Mouse (Mus musculus) midbrain, embryonic 14.5 days (tissue): ENCODE measurements at regions not wholly inside any gene's neighbourhood (a gene's known extent, or its start where the extent isn't known, plus 50 kb on each side); places are given as distances from the start of the nearest gene placed in this dataset.

Experiments used
- ATAC-seq: fragments of 200-750 bp; cut with Nextera tagmentation; 2 replicates; pipeline ENCODE4 v1.8.0; 2017; ENCODE audit warnings: moderate number of reproducible peaks, moderate library complexity; ENCODE audit not compliant: low FRiP score, low TSS enrichment
- DNase-seq: peaks from one replicate; pipeline ENCODE4 v3.0.0-alpha.2; 2015
- H3K27ac ChIP-seq: fragments of 300-500 bp; sonication (generic); replicated peaks from 2 replicates; pipeline ENCODE4 v1.5.1; 2014; ENCODE audit warnings: mild to moderate bottlenecking, low read depth, low read length, moderate library complexity
- H3K27me3 ChIP-seq: fragments of 300-500 bp; sonication (generic); 2 replicates; pipeline ENCODE4 v1.6.1; 2014; ENCODE audit warnings: low read length, control low read depth, mixed read lengths; ENCODE audit not compliant: control insufficient read depth, insufficient read depth
- H3K36me3 ChIP-seq: fragments of 300-500 bp; sonication (generic); 2 replicates; pipeline ENCODE4 v1.6.1; 2014; ENCODE audit warnings: low read length, control low read depth; ENCODE audit not compliant: control insufficient read depth, insufficient read depth
- H3K4me1 ChIP-seq: fragments of 300-500 bp; sonication (generic); 2 replicates; pipeline ENCODE4 v1.6.1; 2014; ENCODE audit warnings: mild to moderate bottlenecking, antibody characterized with exemption, low read length, control low read depth; ENCODE audit not compliant: control insufficient read depth, insufficient read depth
- H3K4me2 ChIP-seq: fragments of 300-500 bp; sonication (generic); 2 replicates; pipeline ENCODE4 v1.6.1; 2014; ENCODE audit warnings: mild to moderate bottlenecking, low read length, moderate library complexity
- H3K4me3 ChIP-seq: fragments of 300-500 bp; sonication (generic); replicated peaks from 2 replicates; pipeline ENCODE4 v1.5.1; 2014; ENCODE audit warnings: low read depth, low read length
- H3K9ac ChIP-seq: fragments of 300-500 bp; sonication (generic); replicated peaks from 2 replicates; pipeline ENCODE4 v1.6.1; 2014; ENCODE audit warnings: mild to moderate bottlenecking, low read length, moderate library complexity
- H3K9me3 ChIP-seq: fragments of 300-500 bp; sonication (generic); 2 replicates; pipeline ENCODE4 v1.6.1; 2016; ENCODE audit warnings: low read length, control low read depth, mixed read lengths; ENCODE audit not compliant: control insufficient read depth
- WGBS: fragments of 180-500 bp; shearing (Covaris S2); extraction: QIAGEN DNeasy Blood & Tissue Kit; methylation state at CpG from one replicate; pipeline ENCODE4 v1.1.7; 2014; 5-methylcytosine and 5-hydroxymethylcytosine counted together

DNA sequence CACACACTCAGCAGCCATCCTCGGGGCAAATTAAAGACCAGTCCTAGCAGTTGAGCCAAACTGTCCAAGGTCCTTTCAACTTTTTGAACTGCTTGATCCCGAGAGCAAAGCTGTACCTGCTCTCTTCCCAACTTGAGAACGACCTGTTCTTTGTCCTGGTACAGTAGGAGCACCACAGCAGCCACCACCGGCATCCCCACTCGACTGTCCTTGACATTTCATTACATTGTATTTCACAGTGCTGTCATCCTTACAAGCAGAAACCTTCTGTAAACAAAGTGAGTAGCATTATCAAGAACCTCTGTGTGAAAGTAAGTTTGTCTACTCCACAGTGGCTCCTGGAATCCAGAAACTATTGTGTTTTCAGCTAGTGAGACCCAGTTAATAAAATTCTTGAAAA, 240.2 kb upstream of the Zfp462 start:
- WGBS: 84% methylated on average over 5 of the region's 5 CpGs
- no peak overlapping the region for H3K4me2 ChIP-seq
- DNase-seq: no peak

DNA sequence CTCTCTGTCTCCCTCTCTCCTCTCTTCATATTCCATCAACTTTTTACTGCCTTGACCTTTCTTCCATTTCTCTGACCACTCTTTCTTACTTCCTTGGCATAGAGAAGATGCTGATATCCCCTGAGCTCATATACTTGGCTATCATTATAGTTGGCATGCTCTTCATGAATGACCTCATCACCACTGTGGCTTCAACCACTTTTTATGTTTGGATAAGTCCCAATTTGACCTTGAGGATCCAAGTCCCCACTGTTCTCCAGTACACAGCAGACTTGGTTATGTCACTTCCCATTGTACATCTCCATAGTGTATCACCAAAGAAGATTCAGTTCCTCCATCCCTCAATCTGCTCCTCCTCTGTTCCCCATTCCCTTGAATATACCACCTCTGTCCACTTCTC, 235.1 kb upstream of the Zfp462 start:
- Histone ChIP-seq H3K4me1 (no peaks in the 10 kb centered on the region), H3K9me3 (no peaks in the 10 kb centered on the region), H3K4me2 (no peak overlapping the region)

More for the DNA sequence above, 240.2 kb upstream of the Zfp462 start:
- no peak overlapping the region for H3K4me3 ChIP-seq
- no peak for ATAC-seq
- no peaks in the 10 kb centered on the region for H3K9me3 ChIP-seq
- H3K36me3 ChIP-seq: no peaks in the 10 kb centered on the region
- H3K9ac ChIP-seq: no peak overlapping the region
- no peaks in the 10 kb centered on the region for H3K27me3 ChIP-seq
- no peaks in the 10 kb centered on the region for H3K4me1 ChIP-seq
- H3K27ac ChIP-seq: no peak overlapping the region

GRCm38 (mm10) chr4:54712929-54713328, 231.9 kb upstream of the Zfp462 start:
- H3K4me2 ChIP-seq: no peak overlapping the region
- 88% methylated on average over 3 of the region's 3 CpGs for WGBS
- no peaks in the 10 kb centered on the region for H3K9me3 ChIP-seq
- H3K27me3 ChIP-seq: no peaks in the 10 kb centered on the region
- no peaks in the 10 kb centered on the region for H3K4me1 ChIP-seq
- H3K9ac ChIP-seq: no peak overlapping the region
- DNase-seq: no peak
- no peaks in the 10 kb centered on the region for H3K36me3 ChIP-seq
- H3K4me3 ChIP-seq: no peak overlapping the region
- ATAC-seq: no peak
- no peak overlapping the region for H3K27ac ChIP-seq

More for the DNA sequence above, 235.1 kb upstream of the Zfp462 start:
- Histone ChIP-seq H3K27me3 (no peaks in the 10 kb centered on the region), H3K9ac (no peak overlapping the region), H3K36me3 (no peaks in the 10 kb centered on the region), H3K27ac (no peak overlapping the region), H3K4me3 (no peak overlapping the region)
- ATAC-seq (no peak), DNase-seq (no peak)

GRCm38 (mm10) chr4:54714612-54715342, 230.1 kb upstream of the Zfp462 start:
- Histone ChIP-seq H3K4me1 (no peaks in the 10 kb centered on the region), H3K36me3 (no peaks in the 10 kb centered on the region), H3K27me3 (no peaks in the 10 kb centered on the region), H3K4me2 (no peak overlapping the region), H3K9me3 (no peaks in the 10 kb centered on the region), H3K9ac (no peak overlapping the region), H3K4me3 (no peak overlapping the region), H3K27ac (no peak overlapping the region)
- DNase-seq: no peak
- ATAC-seq: no peak
- 89% methylated on average over 9 of the region's 9 CpGs for WGBS

DNA sequence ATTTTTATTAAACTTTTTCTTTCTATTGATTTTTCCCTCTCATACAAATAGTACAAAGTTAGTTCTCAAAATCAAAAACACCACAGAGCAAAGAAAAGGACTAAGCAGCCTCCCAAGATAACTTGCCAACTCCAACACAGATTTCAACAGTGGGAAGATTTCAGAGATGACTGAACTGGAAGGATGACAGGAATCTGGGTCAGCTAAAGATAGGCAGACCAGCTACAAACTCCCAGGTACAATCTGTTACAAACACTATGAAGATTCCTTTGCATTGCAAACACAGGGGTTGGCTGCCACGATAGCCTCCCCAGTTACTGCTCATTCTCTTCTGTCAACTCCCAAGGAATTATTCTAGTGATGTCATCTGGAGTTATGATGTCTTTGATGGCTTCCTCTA, 226.8 kb upstream of the Zfp462 start:
- Histone ChIP-seq H3K36me3 (no peaks in the 10 kb centered on the region), H3K27ac (no peak overlapping the region), H3K4me3 (no peak overlapping the region), H3K4me2 (no peak overlapping the region), H3K4me1 (no peaks in the 10 kb centered on the region), H3K9me3 (no peaks in the 10 kb centered on the region), H3K27me3 (no peaks in the 10 kb centered on the region), H3K9ac (no peak overlapping the region)
- WGBS: 74% methylated on average over 1 of the region's 1 CpGs
- DNase-seq (no peak), ATAC-seq (no peak)

GRCm38 (mm10) chr4:54739001-54739400, 205.8 kb upstream of the Zfp462 start:
- Histone ChIP-seq H3K4me3 (no peak overlapping the region), H3K9ac (no peak overlapping the region), H3K4me1 (no peaks in the 10 kb centered on the region), H3K27me3 (no peaks in the 10 kb centered on the region), H3K9me3 (no peaks in the 10 kb centered on the region), H3K27ac (no peak overlapping the region), H3K36me3 (no peaks in the 10 kb centered on the region), H3K4me2 (no peak overlapping the region)
- ATAC-seq: no peak
- WGBS: 86% methylated on average over 5 of the region's 5 CpGs
- DNase-seq: no peak

GRCm38 (mm10) chr4:54751458-54751857, 193.4 kb upstream of the Zfp462 start:
- Histone ChIP-seq H3K27me3 (no peaks in the 10 kb centered on the region), H3K4me2 (no peak overlapping the region), H3K9ac (no peak overlapping the region), H3K9me3 (no peaks in the 10 kb centered on the region), H3K36me3 (no peaks in the 10 kb centered on the region), H3K27ac (no peak overlapping the region), H3K4me1 (no peaks in the 10 kb centered on the region), H3K4me3 (no peak overlapping the region)
- DNase-seq: no peak
- 85% methylated on average over 2 of the region's 2 CpGs for WGBS
- ATAC-seq: no peak

- no peak overlapping the region for H3K27ac ChIP-seq
- no peaks in the 10 kb centered on the region for H3K9me3 ChIP-seq
- H3K4me1 ChIP-seq: 0 out of 2 replicates have a peak, but pooled peaks cover 2% of the 10 kb centered on the region
- H3K9ac ChIP-seq: no peak overlapping the region
- no peaks in the 10 kb centered on the region for H3K27me3 ChIP-seq
- DNase-seq (no peak), ATAC-seq (no peak)
- no peak overlapping the region for H3K4me2 ChIP-seq
- 90% methylated on average over 4 of the region's 4 CpGs for WGBS
- H3K36me3 ChIP-seq: no peaks in the 10 kb centered on the region
- no peak overlapping the region for H3K4me3 ChIP-seq
These were observed 188.4 kb upstream of the Zfp462 start for GRCm38 (mm10) chr4:54756441-54756840.

GRCm38 (mm10) chr4:54757715-54758500, 186.9 kb upstream of the Zfp462 start:
- peak; percentile 77 for ATAC-seq
- WGBS: 52% methylated on average over 19 of the region's 19 CpGs
- peak; percentile 73 for DNase-seq
- no peaks in the 10 kb centered on the region for H3K36me3 ChIP-seq
- H3K4me1 ChIP-seq: 0 out of 2 replicates have a peak, but pooled peaks cover 2% of the 10 kb centered on the region
- H3K27ac ChIP-seq: no peak overlapping the region; the same call in 1 of the 2 replicates
- H3K9ac ChIP-seq: no peak overlapping the region
- no peaks in the 10 kb centered on the region for H3K9me3 ChIP-seq
- H3K27me3 ChIP-seq: no peaks in the 10 kb centered on the region
- H3K4me3 ChIP-seq: no peak overlapping the region
- H3K4me2 ChIP-seq: peak overlapping the region; percentile 16; the same call in 1 of the 2 replicates
